Mouse (Mus musculus): ENCODE results near the gene Ksr1. TPM values are rescaled to one million over a fixed set of nuclear protein-coding genes. Genes with fewer than 3 reads are reported as not detected.

The Ksr1 gene
- total RNA-seq, 2 experiments from 2014 or later = 51.2 to 51.6 TPM

GRCm38 (mm10) chr11:79033636-79034035 is 112.6 kb downstream of the Ksr1 start:
- DNase-seq (ENCODE audit: extremely low spot score in 1 of 2, low spot score in 2 of 2) = no peak

GRCm38 (mm10) chr11:79033021-79033420 is 113.2 kb downstream of the Ksr1 start:
- no peak for DNase-seq (ENCODE audit: extremely low spot score in 1 of 2, low spot score in 2 of 2)
- intact Hi-C loops (cut with DNase I) = loop anchor here (10.0 kb wide), 1 partner anchor 112 kb away; the partner anchor contains the start of gene Ksr1

More at GRCm38 (mm10) chr11:79033636-79034035, 112.6 kb downstream of the Ksr1 start:
- intact Hi-C loops (cut with DNase I) = loop anchor here (10.0 kb wide), 1 partner anchor 111 kb away; the partner anchor contains the start of gene Ksr1

- intact Hi-C loops (cut with DNase I) = loop anchor here (10.0 kb wide), 1 partner anchor 113 kb away; the partner anchor contains the start of gene Ksr1
- DNase-seq (ENCODE audit: extremely low spot score in 1 of 2, low spot score in 2 of 2) = no peak
Measured at GRCm38 (mm10) chr11:79031452-79031746, 114.8 kb downstream of the Ksr1 start.

GRCm38 (mm10) chr11:79030570-79031451 is 115.4 kb downstream of the Ksr1 start:
- intact Hi-C loops (cut with DNase I) = loop anchor here (1.0 to 10.0 kb wide), 2 partner anchors 114 to 183 kb away; partner anchors contain the start of gene Ksr1
- peak; percentile 79 to 85 for DNase-seq (ENCODE audit: extremely low spot score in 1 of 2, low spot score in 2 of 2)

GRCm38 (mm10) chr11:79023751-79024150 is 122.5 kb downstream of the Ksr1 start:
- intact Hi-C loops (cut with DNase I) = loop anchor here (5.0 to 10.0 kb wide), 2 partner anchors 269 to 381 kb away; no protein-coding TSS in a partner anchor
- DNase-seq (ENCODE audit: extremely low spot score in 1 of 2, low spot score in 2 of 2) = no peak

GRCm38 (mm10) chr11:79023342-79023741 is 122.9 kb downstream of the Ksr1 start:
- DNase-seq (ENCODE audit: extremely low spot score in 1 of 2, low spot score in 2 of 2) = peak in 1 of 2 experiments; percentile 78
- intact Hi-C loops (cut with DNase I) = loop anchor here (5.0 to 10.0 kb wide), 2 partner anchors 269 to 381 kb away; no protein-coding TSS in a partner anchor

GRCm38 (mm10) chr11:79022836-79023235 is 123.4 kb downstream of the Ksr1 start:
- DNase-seq (ENCODE audit: extremely low spot score in 1 of 2, low spot score in 2 of 2) = no peak
- intact Hi-C loops (cut with DNase I) = loop anchor here (5.0 to 10.0 kb wide), 2 partner anchors 269 to 382 kb away; no protein-coding TSS in a partner anchor

GRCm38 (mm10) chr11:79020535-79021045 is 125.6 kb downstream of the Ksr1 start:
- DNase-seq (ENCODE audit: extremely low spot score in 1 of 2, low spot score in 2 of 2) = no peak
- intact Hi-C loops (cut with DNase I) = loop anchor here (5.0 to 10.0 kb wide), 2 partner anchors 272 to 384 kb away; no protein-coding TSS in a partner anchor

GRCm38 (mm10) chr11:79019839-79020534 is 126.2 kb downstream of the Ksr1 start:
- peak in 1 of 2 experiments; percentile 55 for DNase-seq (ENCODE audit: extremely low spot score in 1 of 2, low spot score in 2 of 2)
- intact Hi-C loops (cut with DNase I) = loop anchor here (5.0 to 10.0 kb wide), 2 partner anchors 272 to 385 kb away; no protein-coding TSS in a partner anchor

GRCm38 (mm10) chr11:79018954-79019704 is 127.1 kb downstream of the Ksr1 start:
- intact Hi-C loops (cut with DNase I) = no loop called here
- peak; percentile 49 to 81 for DNase-seq (ENCODE audit: extremely low spot score in 1 of 2, low spot score in 2 of 2)

- no peak for DNase-seq (ENCODE audit: extremely low spot score in 1 of 2, low spot score in 2 of 2)
Measured at GRCm38 (mm10) chr11:79017161-79017606, 129.0 kb downstream of the Ksr1 start.

GRCm38 (mm10) chr11:79016236-79016635 is 130.0 kb downstream of the Ksr1 start:
- intact Hi-C loops (cut with DNase I) = no loop called here
- DNase-seq (ENCODE audit: extremely low spot score in 1 of 2, low spot score in 2 of 2) = peak in 1 of 2 experiments; percentile 22

More at GRCm38 (mm10) chr11:79017161-79017606, 129.0 kb downstream of the Ksr1 start:
- intact Hi-C loops (cut with DNase I) = no loop called here

GRCm38 (mm10) chr11:79015660-79016215 is 130.5 kb downstream of the Ksr1 start:
- peak in 1 of 2 experiments; percentile 20 for DNase-seq (ENCODE audit: extremely low spot score in 1 of 2, low spot score in 2 of 2)
- intact Hi-C loops (cut with DNase I) = no loop called here

- peak in 1 of 2 experiments; percentile 24 for DNase-seq (ENCODE audit: extremely low spot score in 1 of 2, low spot score in 2 of 2)
- intact Hi-C loops (cut with DNase I) = no loop called here
Measured at GRCm38 (mm10) chr11:79014602-79015325, 131.4 kb downstream of the Ksr1 start.

GRCm38 (mm10) chr11:79013806-79014205 is 132.4 kb downstream of the Ksr1 start:
- peak in 1 of 2 experiments; percentile 30 for DNase-seq (ENCODE audit: extremely low spot score in 1 of 2, low spot score in 2 of 2)

GRCm38 (mm10) chr11:79013056-79013455 is 133.2 kb downstream of the Ksr1 start:
- intact Hi-C loops (cut with DNase I) = no loop called here

More at GRCm38 (mm10) chr11:79013806-79014205, 132.4 kb downstream of the Ksr1 start:
- intact Hi-C loops (cut with DNase I) = no loop called here

GRCm38 (mm10) chr11:79012529-79012928 is 133.7 kb downstream of the Ksr1 start:
- intact Hi-C loops (cut with DNase I) = no loop called here
- DNase-seq (ENCODE audit: extremely low spot score in 1 of 2, low spot score in 2 of 2) = no peak

More at GRCm38 (mm10) chr11:79013056-79013455, 133.2 kb downstream of the Ksr1 start:
- no peak for DNase-seq (ENCODE audit: extremely low spot score in 1 of 2, low spot score in 2 of 2)
